Mouse (Mus musculus) megakaryocyte progenitor cell, adult 5-6 weeks (primary cell): ENCODE results near the gene Fam83g. TPM values are rescaled to one million over a fixed set of nuclear protein-coding genes. Genes with fewer than 3 reads are reported as not detected.
A peak's percentile ranks its signal among the peaks of the same experiment; 100 is the strongest.
"Not testable (repeated sequence)": the region's sequence is repeated elsewhere in the genome, so short reads cannot be mapped to it uniquely, and the experiment has no call there.

ENCODE experiments used
- ATAC-seq: replicated peaks from 2 replicates; pipeline ENCODE4 v1.8.0; 2016; ENCODE audit warnings: mild to moderate bottlenecking, moderate TSS enrichment, inconsistent platforms; ENCODE audit not compliant: poor library complexity
- total RNA-seq, 2 experiments: library from RNA; stranded (forward) in 1 of 2; stranded (reverse) in 1 of 2; fragments of 157-497, 149-512 nt in 1 of 2; fragments of 200-1000 nt in 1 of 2; gene quantifications; 2 replicates each; pipeline versions ENCODE4 v1.2.3 to v1.2.4; 2015 to 2017

The Fam83g gene
- total RNA-seq (2015) (not detected in 2 replicates), total RNA-seq (2017) (0.10 TPM in 1 of 2 replicates, not detected in the other)

- peak; percentile 47 for ATAC-seq
Measured at GRCm38 (mm10) chr11:61683907-61684731, at the start of gene Fam83g. Gene Fam83g (plus strand): TSS chr11:61684091.

- ATAC-seq = not testable (repeated sequence)
Measured at GRCm38 (mm10) chr11:61636309-61636708, 47.6 kb upstream of the Fam83g start.

GRCm38 (mm10) chr11:61637413-61637812 lies 46.5 kb upstream of the Fam83g start:
- ATAC-seq = no peak

- no peak for ATAC-seq
Measured at GRCm38 (mm10) chr11:61637856-61638255, 46.0 kb upstream of the Fam83g start.

GRCm38 (mm10) chr11:61638764-61639536 lies 44.9 kb upstream of the Fam83g start:
- no peak for ATAC-seq

GRCm38 (mm10) chr11:61639601-61640177 lies 44.2 kb upstream of the Fam83g start:
- no peak for ATAC-seq

GRCm38 (mm10) chr11:61640585-61640984 lies 43.3 kb upstream of the Fam83g start:
- not testable (repeated sequence) for ATAC-seq

- no peak for ATAC-seq
Measured at GRCm38 (mm10) chr11:61642106-61642505, 41.8 kb upstream of the Fam83g start.

- no peak for ATAC-seq
Measured at GRCm38 (mm10) chr11:61643184-61643961, 40.5 kb upstream of the Fam83g start.

- no peak for ATAC-seq
Measured at GRCm38 (mm10) chr11:61644576-61645326, 39.1 kb upstream of the Fam83g start.

- no peak for ATAC-seq
Measured at GRCm38 (mm10) chr11:61645357-61645857, 38.5 kb upstream of the Fam83g start.

- no peak for ATAC-seq
Measured at GRCm38 (mm10) chr11:61646499-61647039, 37.3 kb upstream of the Fam83g start.

GRCm38 (mm10) chr11:61647110-61647910 lies 36.6 kb upstream of the Fam83g start:
- no peak for ATAC-seq

GRCm38 (mm10) chr11:61647956-61648748 lies 35.7 kb upstream of the Fam83g start:
- peak; percentile 23; the same call in 1 of the 2 replicates for ATAC-seq

- no peak for ATAC-seq
Measured at GRCm38 (mm10) chr11:61648749-61649115, 35.2 kb upstream of the Fam83g start.

- no peak for ATAC-seq
Measured at GRCm38 (mm10) chr11:61649163-61649580, 34.7 kb upstream of the Fam83g start.

GRCm38 (mm10) chr11:61649626-61650025 lies 34.3 kb upstream of the Fam83g start:
- ATAC-seq = no peak
